Mouse (Mus musculus): Measurements from ENCODE around the gene Scyl2.

The Scyl2 gene

GRCm38 (mm10) chr10:89594309-89594708 lies 91.8 kb downstream of the Scyl2 start:
- DNase-seq, result no peak

GRCm38 (mm10) chr10:89592797-89593196 lies 93.3 kb downstream of the Scyl2 start:
- DNase-seq, result no peak

- no peak for DNase-seq
Measured at GRCm38 (mm10) chr10:89589877-89590276, 96.2 kb downstream of the Scyl2 start.
